Mouse (Mus musculus) liver, adult 2 months (tissue): ENCODE data around the gene Dnajc4. TPM values are rescaled to one million over a fixed set of nuclear protein-coding genes. Genes with fewer than 3 reads are reported as not detected.

Experiments used
- DNase-seq: peaks from one replicate; pipeline ENCODE4 v3.0.0-alpha.2; 2011; ENCODE audit warnings: low read depth, low spot score; ENCODE audit errors: extremely low read depth
- H3K27ac ChIP-seq: fragments of 200-500 bp; replicated peaks from 2 replicates; pipeline ENCODE4 v1.5.1; 2012; ENCODE audit warnings: low read depth, mild to moderate bottlenecking, control low read depth, inconsistent platforms, low read length; ENCODE audit not compliant: insufficient read depth
- H3K27me3 ChIP-seq: fragments of 200-500 bp; 2 replicates; pipeline ENCODE4 v1.6.1; 2012; ENCODE audit warnings: mild to moderate bottlenecking, moderate library complexity, low read length, inconsistent platforms; ENCODE audit not compliant: control insufficient read depth, insufficient read depth
- H3K36me3 ChIP-seq: fragments of 200-500 bp; 2 replicates; pipeline ENCODE4 v1.6.1; 2012; ENCODE audit warnings: low read length, inconsistent platforms; ENCODE audit not compliant: control insufficient read depth, insufficient read depth
- H3K4me1 ChIP-seq: fragments of 200-500 bp; 2 replicates; pipeline ENCODE4 v1.6.1; 2011; ENCODE audit warnings: low read length; ENCODE audit not compliant: control insufficient read depth, insufficient read depth
- H3K4me3 ChIP-seq: fragments of 200-500 bp; 2 replicates; pipeline ENCODE4 v1.5.1; 2011; ENCODE audit warnings: low read depth, mild to moderate bottlenecking, control low read depth, low read length, moderate library complexity; ENCODE audit not compliant: insufficient read depth
- H3K79me2 ChIP-seq: fragments of 200-500 bp; 2 replicates; pipeline ENCODE4 v1.6.1; 2012; ENCODE audit warnings: inconsistent platforms, mild to moderate bottlenecking, low read length, moderate library complexity; ENCODE audit not compliant: control insufficient read depth, insufficient read depth
- H3K9ac ChIP-seq: fragments of 200-500 bp; 2 replicates; pipeline ENCODE4 v1.6.1; 2012; ENCODE audit warnings: low read depth, mild to moderate bottlenecking, control low read depth, inconsistent platforms, low read length
- CTCF ChIP-seq: fragments of 200-500 bp; IDR thresholded peaks from 2 replicates; pipeline ENCODE4 v1.5.1; 2011; ENCODE audit warnings: low read depth, low read length, control low read depth
- POLR2A ChIP-seq: fragments of 200-500 bp; IDR thresholded peaks from 2 replicates; pipeline ENCODE4 v1.6.1; 2011; ENCODE audit warnings: low read length, control low read depth; ENCODE audit not compliant: insufficient read depth; ENCODE audit errors: extremely low read depth
- WGBS: fragments of 180-500 bp; shearing (Covaris S2); methylation state at CpG from one replicate; pipeline ENCODE4 v1.1.7; 2018; 5-methylcytosine and 5-hydroxymethylcytosine counted together
- polyA plus RNA-seq: library from polyadenylated mRNA; depleted of rRNA; stranded (reverse); fragments of >200 nt; gene quantifications from 2 replicates; pipeline ENCODE4 v1.2.3, GENCODE M21; 2012
- total RNA-seq: library from RNA; depleted of rRNA; stranded (reverse); fragments of >200 nt; gene quantifications from 2 replicates; pipeline ENCODE4 v1.2.3, GENCODE M21; 2014

Dnajc4 gene
- total and polyA plus RNA-seq, 2 experiments, result 11.2 to 22.3 TPM

DNA sequence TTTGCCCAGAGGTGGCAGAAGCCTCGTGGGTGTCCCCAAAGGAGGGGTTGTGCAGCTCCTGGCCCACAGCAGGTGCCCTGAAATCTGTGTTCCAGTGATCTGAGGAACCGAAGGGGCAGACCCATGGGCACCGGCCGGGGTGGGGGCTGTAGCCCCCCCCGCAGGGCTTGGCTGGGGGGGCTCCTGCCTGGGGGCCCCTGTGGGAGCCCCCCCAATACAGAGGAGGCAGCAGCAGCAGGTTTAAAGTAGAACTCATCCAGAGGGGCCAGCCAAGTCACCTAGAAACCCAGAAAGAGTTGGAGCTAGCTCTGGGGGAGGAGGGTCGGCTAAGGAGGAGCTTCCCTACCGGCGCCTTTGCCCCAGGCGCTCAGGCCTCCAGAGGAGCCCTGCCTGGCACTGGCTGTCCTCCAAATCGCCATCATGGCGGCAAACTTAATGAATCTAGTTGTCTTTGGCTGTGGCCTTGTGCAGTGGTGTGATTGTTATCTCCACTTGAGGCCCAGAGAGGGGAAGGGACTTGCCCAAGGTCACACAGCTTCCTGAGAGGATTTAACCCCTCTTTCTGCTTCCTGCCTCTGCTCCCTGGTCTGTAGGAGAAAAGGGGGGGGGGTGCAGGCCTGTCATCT lies 21.8 kb downstream of the Dnajc4 start:
- peaks cover 4% of the 10 kb centered on the region; the same call in 1 of the 2 replicates for H3K79me2 ChIP-seq
- H3K4me1 ChIP-seq, result peaks cover 7% of the 10 kb centered on the region
- WGBS, result 46% methylated on average over 11 of the region's 11 CpGs
- no peaks in the 10 kb centered on the region for H3K27me3 ChIP-seq
- TF ChIP-seq POLR2A (no peak), CTCF (no peak)
- H3K36me3 ChIP-seq, result no peaks in the 10 kb centered on the region
- H3K27ac ChIP-seq, result no peak overlapping the region
- no peak overlapping the region for H3K4me3 ChIP-seq
- no peak for DNase-seq
- H3K9ac ChIP-seq, result no peak overlapping the region

- Histone ChIP-seq H3K27me3 (no peaks in the 10 kb centered on the region), H3K27ac (peak overlapping the region; percentile 61), H3K36me3 (peaks cover 1% of the 10 kb centered on the region; the same call in 1 of the 2 replicates), H3K9ac (peak overlapping the region; percentile 93), H3K4me3 (peak overlapping the region; percentile 85), H3K4me1 (peaks cover 7% of the 10 kb centered on the region), H3K79me2 (peaks cover 4% of the 10 kb centered on the region; the same call in 1 of the 2 replicates)
- 2% methylated on average over 55 of the region's 55 CpGs for WGBS
- TF ChIP-seq CTCF, result peak; percentile 72
- peak; percentile 58; the same call in 1 of the 2 replicates for TF ChIP-seq POLR2A
- peak; percentile 20 for DNase-seq
These were observed 22.5 kb downstream of the Dnajc4 start for GRCm38 (mm10) chr19:6969665-6970381.

- peaks cover 7% of the 10 kb centered on the region for H3K4me1 ChIP-seq
- TF ChIP-seq CTCF, result no peak
- no peak for TF ChIP-seq POLR2A
These were observed 23.1 kb downstream of the Dnajc4 start for GRCm38 (mm10) chr19:6969291-6969664.

DNA sequence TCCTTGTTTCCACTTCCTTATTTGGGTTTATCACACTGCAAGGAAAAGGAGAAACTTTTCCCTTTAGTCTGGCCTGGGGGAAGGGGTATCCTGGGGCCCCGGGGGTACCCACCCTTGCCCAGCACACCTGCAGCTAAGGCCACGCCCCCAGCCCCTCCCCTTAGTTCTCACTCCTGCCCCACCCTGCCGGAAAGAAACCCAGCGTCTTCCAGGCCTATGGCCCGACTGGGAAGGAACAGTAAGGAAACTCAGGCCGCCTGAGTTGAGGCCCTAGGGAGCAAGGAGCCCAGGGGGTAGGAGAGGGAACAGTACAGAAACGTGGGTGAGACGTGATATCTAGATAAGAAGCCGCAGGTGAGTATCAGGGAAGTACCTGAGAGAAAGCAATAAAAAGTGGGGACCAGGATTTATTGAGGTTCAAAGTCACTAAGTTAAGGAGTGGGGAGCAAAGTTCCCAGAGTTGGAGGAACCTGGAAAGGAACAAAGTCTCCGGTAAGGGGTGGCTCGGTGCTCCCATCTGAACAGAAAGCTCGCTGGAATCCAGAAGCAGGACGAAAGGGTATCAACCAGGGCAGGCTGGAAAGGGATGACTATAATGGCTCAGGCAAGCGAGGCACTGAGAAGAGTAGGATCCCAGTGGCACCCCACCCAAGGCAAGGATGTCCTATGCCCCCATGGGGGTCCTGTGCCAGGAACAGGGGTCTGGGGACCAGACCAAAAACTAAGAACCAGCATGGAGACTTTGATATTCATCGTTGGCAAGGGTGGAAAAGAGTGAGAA lies 23.7 kb downstream of the Dnajc4 start:
- peaks cover 1% of the 10 kb centered on the region; the same call in 1 of the 2 replicates for H3K36me3 ChIP-seq
- no peak for DNase-seq
- H3K79me2 ChIP-seq, result peaks cover 4% of the 10 kb centered on the region; the same call in 1 of the 2 replicates
- H3K4me1 ChIP-seq, result peaks cover 7% of the 10 kb centered on the region
- TF ChIP-seq CTCF, result no peak
- TF ChIP-seq POLR2A, result no peak
- 21% methylated on average over 15 of the region's 15 CpGs for WGBS
- peak overlapping the region; percentile 93 for H3K9ac ChIP-seq
- H3K27me3 ChIP-seq, result no peaks in the 10 kb centered on the region
- no peak overlapping the region for H3K27ac ChIP-seq
- peak overlapping the region; percentile 85 for H3K4me3 ChIP-seq

More at GRCm38 (mm10) chr19:6969291-6969664, 23.1 kb downstream of the Dnajc4 start:
- Histone ChIP-seq H3K36me3 (peaks cover 1% of the 10 kb centered on the region; the same call in 1 of the 2 replicates), H3K9ac (peak overlapping the region; percentile 93), H3K79me2 (peaks cover 4% of the 10 kb centered on the region; the same call in 1 of the 2 replicates), H3K4me3 (peak overlapping the region; percentile 85), H3K27ac (peak overlapping the region; percentile 61), H3K27me3 (no peaks in the 10 kb centered on the region)
- WGBS, result under 1% methylated on average over 20 of the region's 20 CpGs
- no peak for DNase-seq

DNA sequence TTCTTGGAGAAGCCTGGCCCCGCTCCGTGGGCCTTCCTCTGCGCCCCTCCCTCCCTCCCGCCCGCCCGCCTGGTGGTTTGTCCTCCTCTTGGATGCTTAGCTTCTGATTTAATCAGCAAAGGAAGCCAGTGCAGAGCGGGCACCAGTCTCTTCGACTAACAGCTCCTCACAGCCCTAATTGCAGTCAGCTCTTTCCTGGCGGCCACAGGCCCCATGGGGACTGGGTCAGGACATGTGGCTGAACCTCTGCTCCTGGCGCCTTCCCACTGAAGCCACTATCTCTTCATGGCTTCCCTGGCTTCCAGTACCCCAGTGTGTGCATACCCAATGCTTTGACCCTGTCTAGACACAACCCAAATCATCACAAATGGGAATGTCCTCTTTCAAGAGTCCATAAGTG lies 35.9 kb downstream of the Dnajc4 start:
- Histone ChIP-seq H3K27ac (no peak overlapping the region), H3K4me3 (no peak overlapping the region), H3K27me3 (no peaks in the 10 kb centered on the region), H3K4me1 (peaks cover 11% of the 10 kb centered on the region), H3K36me3 (no peaks in the 10 kb centered on the region), H3K79me2 (no peaks in the 10 kb centered on the region), H3K9ac (no peak overlapping the region)
- TF ChIP-seq POLR2A (no peak), CTCF (no peak)
- 94% methylated on average over 10 of the region's 10 CpGs for WGBS
- DNase-seq, result no peak
